Mouse (Mus musculus): ENCODE data around the gene Ccdc177. TPM values are rescaled to one million over a fixed set of nuclear protein-coding genes. Genes with fewer than 3 reads are reported as not detected.

Ccdc177 gene
- polyA plus RNA-seq, 1 experiment from 2014 or later, result not detected

DNA sequence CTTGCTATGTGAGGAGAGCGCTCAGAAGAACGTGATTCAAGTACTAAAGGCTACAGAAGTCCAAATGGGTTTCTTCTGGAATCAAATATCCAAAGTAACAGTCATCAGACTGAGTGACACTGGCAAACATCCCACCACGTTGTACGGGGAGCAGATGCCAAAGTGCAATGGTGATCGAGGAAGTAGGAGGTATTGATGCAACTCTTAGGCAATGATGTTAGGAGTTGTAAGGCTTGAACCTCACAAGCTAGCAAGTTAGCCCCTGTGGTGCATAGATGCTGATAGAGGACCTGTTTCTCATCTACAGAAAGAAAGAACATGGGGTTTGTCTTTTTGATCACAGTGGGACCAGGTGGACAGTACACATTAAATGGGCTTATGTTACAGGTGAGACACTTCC is 2.5 kb upstream of the Ccdc177 start:
- H3K4me3 ChIP-seq (ENCODE audit: low read depth, low read length), result no peak overlapping the region
- peak; percentile 68 for ATAC-seq
- no peaks in the 10 kb centered on the region for H3K36me3 ChIP-seq (replicated peaks; ENCODE audit: insufficient read depth, low read length)
- no peak for TF ChIP-seq EP300 (IDR thresholded peaks at IDR 0.05; ENCODE audit: low read depth)
- TF ChIP-seq CTCF (IDR thresholded peaks at IDR 0.05; ENCODE audit: low read depth), result no peak
- H3K9ac ChIP-seq (replicated peaks), result no peak overlapping the region
- peaks cover 17% of the 10 kb centered on the region for H3K4me1 ChIP-seq (ENCODE audit: insufficient read depth)
- DNase-seq, result peak; percentile 30
- 55% methylated on average over 5 of the region's 5 CpGs for WGBS (ENCODE audit: insufficient replicate concordance)
- H3K4me2 ChIP-seq (ENCODE audit: low read depth, low read length), result no peak overlapping the region
- no peaks in the 10 kb centered on the region for H3K9me3 ChIP-seq (ENCODE audit: low read length)
- H3K27me3 ChIP-seq (ENCODE audit: insufficient read depth, low read length), result peaks cover 37% of the 10 kb centered on the region
- no peak overlapping the region for H3K27ac ChIP-seq (ENCODE audit: low read depth)

GRCm38 (mm10) chr12:80759713-80760395 is 633 bp downstream of the Ccdc177 start:
- no peak overlapping the region for H3K9ac ChIP-seq (replicated peaks)
- DNase-seq (no peak), ATAC-seq (no peak)
- H3K36me3 ChIP-seq (replicated peaks; ENCODE audit: insufficient read depth, low read length), result no peaks in the 10 kb centered on the region
- no peak for TF ChIP-seq CTCF (IDR thresholded peaks at IDR 0.05; ENCODE audit: low read depth)
- no peak for TF ChIP-seq EP300 (IDR thresholded peaks at IDR 0.05; ENCODE audit: low read depth)
- no peak overlapping the region for H3K27ac ChIP-seq (ENCODE audit: low read depth)
- no peaks in the 10 kb centered on the region for H3K9me3 ChIP-seq (ENCODE audit: low read length)
- 2% methylated on average over 22 of the region's 22 CpGs for WGBS (ENCODE audit: insufficient replicate concordance)
- H3K4me2 ChIP-seq (ENCODE audit: low read depth, low read length), result no peak overlapping the region
- H3K27me3 ChIP-seq (ENCODE audit: insufficient read depth, low read length), result peaks cover 68% of the 10 kb centered on the region
- H3K4me3 ChIP-seq (ENCODE audit: low read depth, low read length), result no peak overlapping the region
- H3K4me1 ChIP-seq (ENCODE audit: insufficient read depth), result peaks cover 20% of the 10 kb centered on the region

DNA sequence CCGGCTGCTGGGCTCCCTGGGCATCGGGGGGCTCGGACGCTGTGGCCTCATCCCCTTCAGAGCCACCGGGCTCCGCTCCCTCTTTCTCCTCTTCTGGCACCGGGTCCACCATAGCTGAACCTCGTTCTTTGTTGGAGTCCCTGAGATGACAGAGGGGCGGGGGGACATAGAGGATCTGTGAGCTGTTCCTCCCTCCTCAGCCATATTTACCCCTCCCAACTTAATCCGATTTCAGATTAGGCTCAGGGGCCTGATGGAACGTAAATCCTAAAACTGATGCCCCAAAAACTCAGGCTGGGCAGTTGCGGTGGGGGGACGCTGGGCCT is 1.1 kb downstream of the Ccdc177 start:
- H3K4me2 ChIP-seq (ENCODE audit: low read depth, low read length), result 0 out of 2 replicates have a peak overlapping the region, but pooled peaks have one; percentile 70
- H3K9ac ChIP-seq (replicated peaks), result no peak overlapping the region
- TF ChIP-seq CTCF (IDR thresholded peaks at IDR 0.05; ENCODE audit: low read depth), result no peak
- TF ChIP-seq EP300 (IDR thresholded peaks at IDR 0.05; ENCODE audit: low read depth), result no peak

GRCm38 (mm10) chr12:80758559-80759386 is 1.7 kb downstream of the Ccdc177 start:
- WGBS (ENCODE audit: insufficient replicate concordance), result 2% methylated on average over 90 of the region's 92 CpGs

More for the DNA sequence above, 1.1 kb downstream of the Ccdc177 start:
- H3K27me3 ChIP-seq (ENCODE audit: insufficient read depth, low read length), result peaks cover 73% of the 10 kb centered on the region
- H3K27ac ChIP-seq (ENCODE audit: low read depth), result no peak overlapping the region
- DNase-seq (no peak), ATAC-seq (no peak)
- WGBS (ENCODE audit: insufficient replicate concordance), result 5% methylated on average over 13 of the region's 13 CpGs
- H3K36me3 ChIP-seq (replicated peaks; ENCODE audit: insufficient read depth, low read length), result no peaks in the 10 kb centered on the region
- no peaks in the 10 kb centered on the region for H3K9me3 ChIP-seq (ENCODE audit: low read length)
- H3K4me1 ChIP-seq (ENCODE audit: insufficient read depth), result peaks cover 20% of the 10 kb centered on the region
- H3K4me3 ChIP-seq (ENCODE audit: low read depth, low read length), result 0 out of 2 replicates have a peak overlapping the region, but pooled peaks have one; percentile 43

GRCm38 (mm10) chr12:80757751-80758558 is 2.5 kb downstream of the Ccdc177 start:
- no peak overlapping the region for H3K9ac ChIP-seq (replicated peaks)
- H3K27ac ChIP-seq (ENCODE audit: low read depth), result no peak overlapping the region
- ATAC-seq, result peak; percentile 40; the same call in 1 of the 2 replicates
- no peaks in the 10 kb centered on the region for H3K9me3 ChIP-seq (ENCODE audit: low read length)
- peak overlapping the region; percentile 70 for H3K4me2 ChIP-seq (ENCODE audit: low read depth, low read length)
- DNase-seq, result peak; percentile 43
- TF ChIP-seq EP300 (IDR thresholded peaks at IDR 0.05; ENCODE audit: low read depth) (no peak), CTCF (IDR thresholded peaks at IDR 0.05; ENCODE audit: low read depth) (no peak)
- no peaks in the 10 kb centered on the region for H3K36me3 ChIP-seq (replicated peaks; ENCODE audit: insufficient read depth, low read length)
- peaks cover 19% of the 10 kb centered on the region for H3K4me1 ChIP-seq (ENCODE audit: insufficient read depth)
- 1% methylated on average over 104 of the region's 122 CpGs for WGBS (ENCODE audit: insufficient replicate concordance)
- H3K27me3 ChIP-seq (ENCODE audit: insufficient read depth, low read length), result peaks cover 73% of the 10 kb centered on the region
- peak overlapping the region; percentile 43 for H3K4me3 ChIP-seq (ENCODE audit: low read depth, low read length)

More at GRCm38 (mm10) chr12:80758559-80759386, 1.7 kb downstream of the Ccdc177 start:
- Histone ChIP-seq H3K4me3 (ENCODE audit: low read depth, low read length) (peak overlapping the region; percentile 43), H3K9ac (replicated peaks) (no peak overlapping the region), H3K36me3 (replicated peaks; ENCODE audit: insufficient read depth, low read length) (no peaks in the 10 kb centered on the region), H3K27me3 (ENCODE audit: insufficient read depth, low read length) (peaks cover 73% of the 10 kb centered on the region), H3K4me1 (ENCODE audit: insufficient read depth) (peaks cover 20% of the 10 kb centered on the region), H3K27ac (ENCODE audit: low read depth) (no peak overlapping the region), H3K9me3 (ENCODE audit: low read length) (no peaks in the 10 kb centered on the region), H3K4me2 (ENCODE audit: low read depth, low read length) (peak overlapping the region; percentile 70)
- TF ChIP-seq CTCF (IDR thresholded peaks at IDR 0.05; ENCODE audit: low read depth) (no peak), EP300 (IDR thresholded peaks at IDR 0.05; ENCODE audit: low read depth) (no peak)
- ATAC-seq (no peak), DNase-seq (peak; percentile 31)
